Mouse (Mus musculus) layer of hippocampus, adult 9-10 months (tissue): Measurements from ENCODE around the gene Isg20l2.
A peak's percentile ranks its signal among the peaks of the same experiment; 100 is the strongest.

Experiments used
- DNase-seq: peaks from one replicate; pipeline ENCODE4 v3.0.0; 2022; ENCODE audit warnings: low spot score

Isg20l2 gene

DNA sequence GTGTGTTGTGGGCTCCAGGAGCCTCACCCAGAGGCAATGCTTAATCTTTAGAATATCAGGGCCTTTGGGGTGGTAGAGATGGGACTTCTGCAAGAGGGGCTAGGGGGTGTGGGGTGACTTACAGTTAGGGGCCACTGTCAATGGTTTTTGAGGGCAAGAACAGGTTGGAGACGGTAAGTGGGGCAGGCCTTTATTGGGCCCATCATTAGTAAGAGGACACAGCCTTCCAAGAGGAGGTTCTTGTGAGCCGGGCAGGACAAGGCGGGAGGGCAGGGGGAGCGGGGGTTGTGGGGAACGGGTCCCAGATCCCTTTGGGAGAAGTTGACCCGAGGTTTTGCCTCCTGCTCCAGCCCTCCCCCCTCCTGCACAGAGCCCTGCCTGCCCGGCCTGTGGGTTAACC, 16.6 kb upstream of the Isg20l2 start:
- DNase-seq = no peak

DNA sequence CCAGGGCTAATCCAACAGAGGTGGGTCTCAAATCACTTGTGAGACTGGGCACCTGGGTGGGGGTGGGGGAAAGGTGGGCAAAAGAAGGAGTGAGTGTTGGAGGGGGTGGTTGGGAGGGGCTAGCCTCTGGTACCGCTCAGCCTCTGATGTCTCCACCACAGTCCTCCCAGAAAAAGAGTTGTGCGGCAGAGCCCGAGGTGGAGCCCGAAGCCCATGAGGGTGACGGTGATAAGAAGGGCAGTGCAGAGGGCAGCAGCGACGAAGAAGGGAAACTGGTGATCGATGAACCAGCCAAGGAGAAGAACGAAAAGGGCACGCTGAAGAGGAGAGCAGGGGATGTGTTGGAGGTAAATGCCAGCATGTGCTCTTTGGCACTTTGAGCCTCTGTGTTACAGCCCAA, 16.2 kb upstream of the Isg20l2 start:
- DNase-seq = no peak

GRCm38 (mm10) chr3:87916990-87917389, 13.1 kb upstream of the Isg20l2 start:
- no peak for DNase-seq

- DNase-seq = no peak
Measured at GRCm38 (mm10) chr3:87918551-87918950, 11.6 kb upstream of the Isg20l2 start.

- DNase-seq = peak; percentile 90
Measured at GRCm38 (mm10) chr3:87919336-87920108, 10.6 kb upstream of the Isg20l2 start, which contains the start of gene Mrpl24. Gene Mrpl24, plus strand, starts transcription at chr3:87919506.

DNA sequence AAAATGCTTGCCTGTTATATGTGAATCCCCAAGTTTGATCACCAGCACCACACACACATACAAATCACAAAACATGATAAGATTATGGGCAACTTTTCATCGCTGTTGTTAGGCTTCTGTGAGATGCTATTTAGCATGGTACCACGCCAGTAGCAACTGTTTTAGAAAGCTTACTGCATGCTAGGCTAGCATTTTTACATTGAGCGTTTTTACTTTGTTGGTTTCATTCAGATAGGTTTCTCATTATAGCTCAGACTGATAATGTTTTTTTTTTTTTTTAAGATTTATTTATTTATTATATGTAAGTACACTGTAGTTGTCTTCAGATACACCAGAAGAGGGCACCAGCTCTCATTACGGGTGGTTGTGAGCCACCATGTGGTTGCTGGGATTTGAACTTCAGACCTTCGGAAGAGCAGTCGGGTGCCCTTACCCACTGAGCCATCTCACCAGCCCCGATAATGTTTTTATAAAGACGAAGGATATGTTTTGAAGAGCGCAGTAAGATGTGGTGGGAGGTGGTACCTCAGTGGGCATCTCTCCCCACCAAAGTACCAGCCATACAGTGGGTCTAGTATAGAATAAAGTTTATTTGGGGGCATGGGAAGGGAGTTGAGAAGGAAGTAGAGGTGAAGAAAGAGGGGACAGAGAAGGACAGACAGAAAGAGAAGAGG, 9.7 kb upstream of the Isg20l2 start:
- DNase-seq = no peak

DNA sequence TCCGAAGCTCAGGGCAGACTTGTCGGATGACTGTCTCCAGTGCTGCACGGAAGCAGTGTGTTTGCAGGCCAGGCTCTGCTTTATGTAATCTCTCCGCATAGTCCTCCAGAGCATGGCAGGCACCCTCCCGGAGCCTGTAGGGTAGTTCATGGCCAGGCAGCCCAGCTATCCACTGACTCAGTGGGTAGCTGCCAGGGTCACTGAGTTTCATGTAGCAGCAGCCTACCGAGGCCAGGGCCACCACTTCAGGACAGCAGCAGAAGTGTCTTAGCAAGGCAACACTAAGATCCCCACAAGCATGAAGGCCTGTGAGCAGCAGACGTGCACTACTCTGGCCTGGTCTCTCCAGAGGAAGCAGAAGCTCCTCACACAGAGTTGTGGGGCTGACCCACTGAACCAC, 5.1 kb upstream of the Isg20l2 start:
- no peak for DNase-seq

- DNase-seq = no peak
Measured at GRCm38 (mm10) chr3:87927452-87927851, 2.7 kb upstream of the Isg20l2 start.

DNA sequence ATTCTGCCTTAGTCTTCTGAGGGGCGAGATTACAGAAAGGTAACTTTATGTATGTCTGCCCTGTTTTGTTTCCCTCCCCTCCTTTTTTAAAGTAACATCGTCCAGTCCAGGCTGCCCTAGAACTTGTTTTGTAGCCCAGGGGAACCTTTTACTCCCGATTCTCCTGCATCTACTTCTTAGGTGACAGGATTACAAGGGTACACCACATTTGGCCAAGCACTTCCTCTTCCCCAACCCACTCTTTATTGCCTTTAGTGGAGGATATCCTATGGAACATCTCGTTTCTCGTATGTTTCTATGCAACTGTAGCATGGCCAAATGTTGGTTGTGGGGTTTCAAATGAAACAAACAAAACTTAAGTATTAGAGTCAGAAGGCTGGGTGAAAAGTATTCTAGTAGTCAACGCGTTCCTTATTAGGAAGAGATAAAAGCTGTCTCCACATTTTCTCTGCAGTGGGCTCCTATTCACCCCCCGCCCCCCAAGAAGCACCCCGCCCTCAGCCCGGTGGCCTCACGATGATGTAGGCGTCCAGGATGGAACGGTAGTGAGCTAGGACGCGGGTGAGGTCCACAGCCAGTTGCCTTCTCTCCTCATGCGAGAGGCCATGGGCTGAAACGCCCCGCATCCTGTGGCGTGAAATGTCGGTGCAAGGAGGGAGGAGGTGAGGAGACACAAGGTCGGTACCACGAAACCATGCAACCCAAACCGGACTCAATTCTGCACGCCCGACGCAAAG, 605 bp upstream of the Isg20l2 start:
- no peak for DNase-seq

- no peak for DNase-seq
Measured at GRCm38 (mm10) chr3:87934026-87934425, 3.9 kb downstream of the Isg20l2 start.

GRCm38 (mm10) chr3:87934501-87934900, 4.4 kb downstream of the Isg20l2 start:
- no peak for DNase-seq

DNA sequence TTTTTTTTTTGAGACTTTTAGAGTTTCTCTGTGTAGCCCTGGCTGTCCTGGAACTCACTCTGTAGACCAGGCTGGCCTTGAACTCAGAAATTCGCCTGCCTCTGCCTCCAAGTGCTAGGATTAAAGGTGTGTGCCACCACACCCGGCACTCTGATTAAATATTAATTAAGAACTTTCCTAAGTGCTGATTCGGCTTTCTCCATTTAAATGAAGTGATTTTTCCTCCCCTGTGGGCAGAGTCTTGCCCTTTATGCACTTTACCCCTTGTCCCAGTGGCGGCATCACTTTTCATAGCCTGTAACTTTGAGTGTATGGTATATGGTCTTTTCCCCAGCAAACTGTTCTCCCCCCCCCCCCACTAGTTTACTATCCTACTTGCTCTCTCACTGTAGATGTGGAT, 5.1 kb downstream of the Isg20l2 start:
- no peak for DNase-seq

GRCm38 (mm10) chr3:87935776-87936175, 5.7 kb downstream of the Isg20l2 start:
- peak; percentile 52 for DNase-seq

DNA sequence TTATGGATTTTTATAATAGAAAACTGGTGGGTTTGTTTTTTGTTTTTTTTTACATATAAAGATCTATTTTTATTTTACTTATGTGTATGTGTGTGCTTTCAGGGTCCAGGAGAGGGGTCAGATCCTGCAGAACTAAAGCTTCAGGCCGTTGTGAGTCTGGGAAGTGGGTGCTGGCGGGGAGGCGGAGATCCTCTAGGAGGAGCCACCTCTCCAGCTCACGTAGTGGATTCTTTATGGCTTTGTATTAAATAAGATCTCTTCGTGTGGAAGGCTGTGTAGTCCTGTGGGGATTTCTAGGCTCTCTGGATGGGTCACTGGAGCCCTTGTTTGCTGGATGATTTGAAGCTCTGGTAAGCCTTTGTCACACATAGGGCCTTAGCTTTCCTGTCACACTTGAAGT, 10.5 kb downstream of the Isg20l2 start:
- DNase-seq = no peak

- DNase-seq = no peak
Measured at GRCm38 (mm10) chr3:87942471-87942870, 12.4 kb downstream of the Isg20l2 start.

GRCm38 (mm10) chr3:87943586-87943985, 13.5 kb downstream of the Isg20l2 start:
- DNase-seq = no peak

DNA sequence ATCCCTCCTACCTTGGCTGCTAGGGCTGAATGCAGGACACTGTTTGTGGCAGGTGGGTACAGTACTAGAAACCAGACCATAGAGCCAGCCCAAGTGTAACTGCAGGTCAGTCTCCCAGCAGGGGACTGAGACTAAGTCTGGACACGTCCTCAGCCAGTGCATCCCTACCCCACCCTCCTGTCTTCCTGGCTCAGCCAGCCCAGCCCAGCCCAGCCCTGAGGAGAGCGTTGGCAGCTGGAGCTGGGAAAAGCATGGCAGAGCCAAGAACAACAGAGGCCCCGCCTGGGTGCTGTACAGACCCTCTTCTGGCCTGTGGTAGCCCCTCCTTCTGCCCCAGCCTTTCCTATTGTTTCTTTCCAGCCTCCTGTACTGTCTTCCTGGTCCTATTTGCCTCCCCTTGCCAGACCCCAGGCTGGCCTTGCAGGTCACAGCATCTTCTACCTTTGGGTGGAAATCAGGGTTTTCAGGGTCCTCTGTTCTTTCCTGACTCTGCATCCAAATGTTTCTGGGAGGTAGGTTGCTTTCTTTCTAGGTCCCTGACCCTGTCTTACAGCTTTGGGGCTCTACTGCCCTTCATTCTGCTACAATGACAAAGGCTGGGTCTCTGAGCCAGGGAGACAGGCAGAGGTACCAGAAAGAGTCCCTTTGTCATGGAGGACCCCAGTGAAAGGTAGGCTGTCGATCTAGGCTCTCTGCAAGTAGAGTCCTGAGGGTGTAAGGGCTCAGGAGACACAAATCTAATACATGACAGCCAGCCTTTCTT, 14.9 kb downstream of the Isg20l2 start:
- DNase-seq = no peak

DNA sequence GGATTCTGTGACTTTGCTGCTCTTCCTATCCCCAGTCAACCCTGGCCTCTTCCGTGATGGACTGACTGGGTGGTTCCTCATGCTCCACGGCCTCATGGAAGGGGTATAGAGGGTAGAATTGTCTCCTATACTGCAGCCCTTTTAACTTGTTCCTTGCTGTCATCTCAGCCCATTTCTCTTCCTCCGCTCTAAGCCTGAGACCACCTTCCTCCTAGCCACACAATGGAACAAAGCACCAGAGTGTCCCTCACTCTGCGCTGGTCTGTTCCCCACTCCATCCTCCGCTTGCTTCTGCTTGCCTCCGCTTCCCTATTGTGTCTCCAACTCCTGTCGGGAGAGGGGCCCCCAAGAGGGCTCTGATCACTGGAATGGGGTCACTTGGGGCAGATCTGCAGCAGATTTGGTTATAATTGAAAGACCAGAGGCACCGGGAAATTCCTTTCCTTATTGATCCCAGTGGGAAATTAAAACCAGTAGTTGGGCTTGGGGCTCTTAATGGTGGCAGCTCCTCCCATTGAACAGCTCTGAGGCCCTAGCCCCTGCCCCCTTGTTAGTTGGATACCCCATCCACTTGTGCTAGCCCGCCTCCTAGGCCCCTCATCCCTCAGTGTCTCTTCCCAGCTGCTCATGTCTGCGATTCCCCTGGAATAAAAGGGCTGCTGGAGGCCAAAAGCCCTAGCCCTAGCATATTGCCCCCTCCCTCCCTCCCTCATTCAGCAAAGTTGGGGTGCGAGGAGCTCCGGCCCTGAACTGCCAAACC, 15.8 kb downstream of the Isg20l2 start:
- DNase-seq = no peak

DNA sequence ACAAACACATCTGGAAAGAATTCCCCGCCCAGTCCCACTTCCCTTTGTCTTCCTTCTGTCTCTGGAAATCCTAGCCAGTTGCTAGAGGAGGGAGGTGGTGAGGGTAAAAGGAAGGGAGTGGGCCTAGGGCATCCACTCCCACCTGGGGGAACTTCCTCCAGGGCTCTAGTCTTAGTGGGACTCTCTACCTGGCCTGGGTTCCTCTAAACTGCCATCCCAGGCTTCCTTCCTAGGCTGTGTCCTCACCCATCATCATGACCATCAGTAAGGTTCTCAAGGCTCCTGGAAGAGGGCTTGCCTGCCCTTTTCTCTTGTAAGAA, 16.4 kb downstream of the Isg20l2 start:
- DNase-seq = no peak

GRCm38 (mm10) chr3:87947056-87947810, 17.1 kb downstream of the Isg20l2 start:
- DNase-seq = no peak

DNA sequence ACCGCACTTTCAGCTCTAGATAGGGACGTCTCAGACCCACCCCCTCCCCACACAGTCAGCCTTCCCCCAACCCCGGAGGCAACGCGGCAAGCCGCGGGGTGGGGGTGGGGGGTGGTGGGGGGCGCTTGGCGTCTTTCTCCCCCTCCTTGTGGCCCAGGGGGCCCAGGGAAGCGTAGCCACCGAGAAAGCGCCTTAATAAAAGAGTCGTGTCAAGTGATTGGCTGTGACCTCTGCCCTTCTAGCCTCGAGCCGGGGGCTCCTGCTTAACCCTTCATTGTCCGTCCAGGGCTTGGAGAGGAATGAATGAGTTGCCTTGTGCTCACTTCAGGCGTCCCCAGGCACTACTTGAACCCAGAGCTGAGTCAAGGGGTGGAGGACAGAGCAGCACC, 17.7 kb downstream of the Isg20l2 start:
- DNase-seq = no peak
